Mouse (Mus musculus): ENCODE data around the gene Spocd1.
"Not testable (repeated sequence)": the region's sequence is repeated elsewhere in the genome, so short reads cannot be mapped to it uniquely, and the experiment has no call there.

Spocd1 gene

GRCm38 (mm10) chr4:129928949-129929348, at the start of gene Spocd1:
Spocd1 (plus strand) TSS chr4:129929249.
- DNase-seq: no peak

- no peak for DNase-seq
These were observed 48.4 kb upstream of the Spocd1 start for GRCm38 (mm10) chr4:129880615-129881014.

GRCm38 (mm10) chr4:129881661-129882060, 47.4 kb upstream of the Spocd1 start:
- DNase-seq: no peak

- DNase-seq: peak; percentile 53
These were observed 46.3 kb upstream of the Spocd1 start for GRCm38 (mm10) chr4:129882555-129883293.

- no peak for DNase-seq
These were observed 44.8 kb upstream of the Spocd1 start for GRCm38 (mm10) chr4:129884041-129884930.

- DNase-seq: no peak
These were observed 39.4 kb upstream of the Spocd1 start for GRCm38 (mm10) chr4:129889661-129890060.

- DNase-seq: no peak
These were observed 39.0 kb upstream of the Spocd1 start for GRCm38 (mm10) chr4:129890094-129890493.

GRCm38 (mm10) chr4:129894861-129895260, 34.2 kb upstream of the Spocd1 start:
- DNase-seq: no peak

- DNase-seq: not testable (repeated sequence)
These were observed 30.2 kb upstream of the Spocd1 start for GRCm38 (mm10) chr4:129898815-129899214.

- DNase-seq: no peak
These were observed 26.7 kb upstream of the Spocd1 start for GRCm38 (mm10) chr4:129902394-129902793.

GRCm38 (mm10) chr4:129903577-129903976, 25.5 kb upstream of the Spocd1 start:
- no peak for DNase-seq

GRCm38 (mm10) chr4:129905032-129905431, 24.0 kb upstream of the Spocd1 start:
- no peak for DNase-seq

- DNase-seq: no peak
These were observed 23.0 kb upstream of the Spocd1 start for GRCm38 (mm10) chr4:129906016-129906415.

- DNase-seq: no peak
These were observed 20.2 kb upstream of the Spocd1 start for GRCm38 (mm10) chr4:129908836-129909235.

GRCm38 (mm10) chr4:129909261-129909731, 19.8 kb upstream of the Spocd1 start:
- DNase-seq: no peak

GRCm38 (mm10) chr4:129912998-129913397, 16.1 kb upstream of the Spocd1 start:
- DNase-seq: no peak

- DNase-seq: peak; percentile 36
These were observed 15.0 kb upstream of the Spocd1 start for GRCm38 (mm10) chr4:129913761-129914644.

GRCm38 (mm10) chr4:129914686-129915085, 14.4 kb upstream of the Spocd1 start:
- no peak for DNase-seq

- no peak for DNase-seq
These were observed 13.6 kb upstream of the Spocd1 start for GRCm38 (mm10) chr4:129915349-129915988.

- DNase-seq: no peak
These were observed 12.9 kb upstream of the Spocd1 start for GRCm38 (mm10) chr4:129916159-129916558.

GRCm38 (mm10) chr4:129917016-129917603, 11.9 kb upstream of the Spocd1 start:
- DNase-seq: no peak

GRCm38 (mm10) chr4:129918464-129918863, 10.6 kb upstream of the Spocd1 start:
- no peak for DNase-seq

Measured in kidney, adult 11 months (tissue).